Mouse (Mus musculus) lung, adult 2 months (tissue): ENCODE data around the gene Hus1b.

Source experiments
- CTCF ChIP-seq: fragments of 200-500 bp; IDR thresholded peaks from 2 replicates; pipeline ENCODE4 v1.5.1; 2011; ENCODE audit warnings: mild to moderate bottlenecking, low read length, control low read depth; ENCODE audit not compliant: insufficient read depth
- POLR2A ChIP-seq: fragments of 200-500 bp; IDR thresholded peaks from 2 replicates; pipeline ENCODE4 v1.6.1; 2011; ENCODE audit warnings: low read depth, mild to moderate bottlenecking, control low read depth, low read length, borderline replicate concordance; ENCODE audit errors: extremely low read depth

GRCm38 (mm10) chr13:30901387-30902041 is 46.0 kb downstream of the Hus1b start:
- TF ChIP-seq CTCF = no peak
- TF ChIP-seq POLR2A = no peak
